Mouse (Mus musculus): Measurements from ENCODE around the gene Lclat1. TPM values are rescaled to one million over a fixed set of nuclear protein-coding genes. Genes with fewer than 3 reads are reported as not detected.
"Not testable (repeated sequence)": the region's sequence is repeated elsewhere in the genome, so short reads cannot be mapped to it uniquely, and the experiment has no call there.

Gene Lclat1
- polyA plus RNA-seq, 1 experiment from 2014 or later: 17.0 TPM

GRCm38 (mm10) chr17:73251142-73251502 is 143.3 kb downstream of the Lclat1 start:
- no peaks in the 10 kb centered on the region for H3K9me3 ChIP-seq (replicated peaks)
- WGBS: 63% methylated on average over 8 of the region's 8 CpGs
- H3K4me2 ChIP-seq: no peak overlapping the region
- no peak overlapping the region for H3K27ac ChIP-seq
- no peaks in the 10 kb centered on the region for H3K36me3 ChIP-seq
- H3K4me1 ChIP-seq: peaks cover 9% of the 10 kb centered on the region
- H3K4me3 ChIP-seq (replicated peaks): no peak overlapping the region
- H3K9ac ChIP-seq: no peak overlapping the region
- ATAC-seq (replicated peaks; ENCODE audit: low FRiP score): 0 out of 2 replicates have a peak, but pooled peaks have one; percentile 46
- H3K27me3 ChIP-seq: no peaks in the 10 kb centered on the region

- no peak for ATAC-seq (replicated peaks; ENCODE audit: low FRiP score)
- Histone ChIP-seq H3K27ac (no peak overlapping the region), H3K9me3 (replicated peaks) (no peaks in the 10 kb centered on the region), H3K27me3 (no peaks in the 10 kb centered on the region), H3K9ac (no peak overlapping the region), H3K4me1 (peaks cover 9% of the 10 kb centered on the region), H3K36me3 (no peaks in the 10 kb centered on the region), H3K4me3 (replicated peaks) (no peak overlapping the region), H3K4me2 (no peak overlapping the region)
- 59% methylated on average over 11 of the region's 11 CpGs for WGBS
These were observed 144.2 kb downstream of the Lclat1 start for GRCm38 (mm10) chr17:73251812-73252608.

- H3K27ac ChIP-seq: no peak overlapping the region
- H3K4me1 ChIP-seq: peaks cover 14% of the 10 kb centered on the region
- no peaks in the 10 kb centered on the region for H3K27me3 ChIP-seq
- H3K4me3 ChIP-seq (replicated peaks): no peak overlapping the region
- H3K9me3 ChIP-seq (replicated peaks): no peaks in the 10 kb centered on the region
- H3K36me3 ChIP-seq: no peaks in the 10 kb centered on the region
- WGBS: 77% methylated on average over 10 of the region's 10 CpGs
- no peak overlapping the region for H3K9ac ChIP-seq
- no peak for ATAC-seq (replicated peaks; ENCODE audit: low FRiP score)
- H3K4me2 ChIP-seq: no peak overlapping the region
These were observed 145.6 kb downstream of the Lclat1 start for GRCm38 (mm10) chr17:73253291-73253969.

GRCm38 (mm10) chr17:73255801-73256200 is 148.0 kb downstream of the Lclat1 start:
- H3K9me3 ChIP-seq (replicated peaks): no peaks in the 10 kb centered on the region
- H3K27me3 ChIP-seq: no peaks in the 10 kb centered on the region
- H3K4me2 ChIP-seq: no peak overlapping the region
- no peaks in the 10 kb centered on the region for H3K36me3 ChIP-seq
- ATAC-seq (replicated peaks; ENCODE audit: low FRiP score): no peak
- no peak overlapping the region for H3K4me3 ChIP-seq (replicated peaks)
- no peak overlapping the region for H3K9ac ChIP-seq
- no peak overlapping the region for H3K27ac ChIP-seq
- H3K4me1 ChIP-seq: peaks cover 19% of the 10 kb centered on the region
- 93% methylated on average over 5 of the region's 5 CpGs for WGBS

- 10% methylated on average over 12 of the region's 12 CpGs for WGBS
- Histone ChIP-seq H3K4me1 (peaks cover 10% of the 10 kb centered on the region), H3K4me2 (peak overlapping the region; percentile 40), H3K27ac (no peak overlapping the region), H3K4me3 (replicated peaks) (no peak overlapping the region), H3K36me3 (no peaks in the 10 kb centered on the region), H3K9me3 (replicated peaks) (no peaks in the 10 kb centered on the region), H3K27me3 (no peaks in the 10 kb centered on the region), H3K9ac (no peak overlapping the region)
- peak; percentile 43; the same call in 1 of the 2 replicates for ATAC-seq (replicated peaks; ENCODE audit: low FRiP score)
These were observed 150.8 kb downstream of the Lclat1 start for GRCm38 (mm10) chr17:73258620-73259019.

DNA sequence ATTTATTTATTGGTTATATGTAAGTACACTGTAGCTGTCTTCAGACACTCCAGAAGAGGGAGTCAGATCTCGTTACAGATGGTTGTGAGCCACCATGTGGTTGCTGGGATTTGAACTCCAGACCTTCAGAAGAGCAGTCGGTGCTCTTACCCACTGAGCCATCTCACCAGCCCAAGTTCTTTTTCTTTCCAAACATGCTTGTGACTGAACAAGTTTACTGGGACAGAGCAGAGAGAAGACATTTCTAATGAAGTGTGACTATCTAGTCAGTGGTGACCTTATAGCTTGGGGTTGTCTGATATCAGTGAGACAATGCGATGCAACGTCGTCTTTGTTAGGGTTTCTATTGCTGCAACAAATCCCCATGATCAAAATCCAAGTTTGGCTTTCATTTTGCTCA is 151.5 kb downstream of the Lclat1 start:
- not testable (repeated sequence) for H3K27ac ChIP-seq; H3K4me3 ChIP-seq (replicated peaks); ATAC-seq (replicated peaks; ENCODE audit: low FRiP score); H3K36me3 ChIP-seq; H3K9me3 ChIP-seq (replicated peaks); H3K27me3 ChIP-seq; H3K4me2 ChIP-seq; H3K9ac ChIP-seq
- H3K4me1 ChIP-seq: peaks cover 10% of the 10 kb centered on the region
- 93% methylated on average over 5 of the region's 5 CpGs for WGBS

DNA sequence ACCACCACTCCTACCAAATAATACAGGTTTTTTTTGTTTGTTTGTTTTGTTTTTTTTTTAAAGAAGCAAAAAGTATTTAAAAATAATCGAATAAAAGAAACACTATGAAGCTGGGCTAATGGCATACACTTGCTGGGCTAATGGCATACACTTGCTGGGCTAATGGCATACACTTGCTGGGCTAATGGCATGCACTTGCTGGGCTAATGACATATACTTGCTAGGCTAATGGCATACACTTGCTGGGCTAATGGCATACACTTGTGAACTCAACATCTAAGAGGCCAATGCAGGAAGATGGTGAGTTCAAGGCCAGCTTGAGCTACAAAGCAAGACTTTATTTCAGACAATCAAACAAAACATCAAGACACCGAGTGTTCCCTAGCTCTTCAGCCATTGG is 154.8 kb downstream of the Lclat1 start:
- no peak overlapping the region for H3K27ac ChIP-seq
- ATAC-seq (replicated peaks; ENCODE audit: low FRiP score): no peak
- H3K9me3 ChIP-seq (replicated peaks): no peaks in the 10 kb centered on the region
- WGBS: 79% methylated on average over 2 of the region's 2 CpGs
- peaks cover 10% of the 10 kb centered on the region for H3K4me1 ChIP-seq
- no peaks in the 10 kb centered on the region for H3K36me3 ChIP-seq
- H3K4me2 ChIP-seq: no peak overlapping the region
- no peak overlapping the region for H3K9ac ChIP-seq
- no peak overlapping the region for H3K4me3 ChIP-seq (replicated peaks)
- H3K27me3 ChIP-seq: no peaks in the 10 kb centered on the region

DNA sequence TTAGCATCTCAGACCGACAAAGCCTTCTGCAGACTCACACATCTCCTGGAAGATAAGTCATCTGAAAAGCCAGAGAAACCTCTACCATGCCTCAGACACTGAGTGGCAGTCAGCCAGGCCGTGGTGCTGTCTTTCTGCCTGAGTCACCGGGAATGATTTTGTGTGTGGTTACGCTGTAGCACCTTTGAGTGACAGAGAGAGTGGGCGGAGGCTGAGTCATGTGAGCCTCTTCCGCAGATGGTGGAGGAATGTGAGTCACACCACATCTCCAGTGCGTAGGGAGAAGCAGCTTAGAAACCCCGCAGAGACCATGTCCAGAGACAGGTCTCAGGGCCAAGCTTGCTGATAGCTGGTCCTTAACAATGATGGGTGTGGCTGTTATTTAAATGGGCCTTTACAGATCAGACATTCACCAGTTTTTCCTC is 155.3 kb downstream of the Lclat1 start:
- no peak for ATAC-seq (replicated peaks; ENCODE audit: low FRiP score)
- Histone ChIP-seq H3K36me3 (no peaks in the 10 kb centered on the region), H3K9me3 (replicated peaks) (no peaks in the 10 kb centered on the region), H3K9ac (no peak overlapping the region), H3K27ac (no peak overlapping the region), H3K4me1 (peaks cover 9% of the 10 kb centered on the region), H3K4me3 (replicated peaks) (no peak overlapping the region), H3K27me3 (no peaks in the 10 kb centered on the region), H3K4me2 (no peak overlapping the region)
- 75% methylated on average over 8 of the region's 8 CpGs for WGBS

- Histone ChIP-seq H3K4me1 (peaks cover 11% of the 10 kb centered on the region), H3K4me2 (no peak overlapping the region), H3K27ac (no peak overlapping the region), H3K36me3 (no peaks in the 10 kb centered on the region), H3K4me3 (replicated peaks) (no peak overlapping the region), H3K9ac (no peak overlapping the region), H3K27me3 (0 out of 2 replicates have a peak, but pooled peaks cover 3% of the 10 kb centered on the region), H3K9me3 (replicated peaks) (no peaks in the 10 kb centered on the region)
- no peak for ATAC-seq (replicated peaks; ENCODE audit: low FRiP score)
- WGBS: 73% methylated on average over 15 of the region's 15 CpGs
These were observed 163.3 kb downstream of the Lclat1 start for GRCm38 (mm10) chr17:73270871-73271796.

DNA sequence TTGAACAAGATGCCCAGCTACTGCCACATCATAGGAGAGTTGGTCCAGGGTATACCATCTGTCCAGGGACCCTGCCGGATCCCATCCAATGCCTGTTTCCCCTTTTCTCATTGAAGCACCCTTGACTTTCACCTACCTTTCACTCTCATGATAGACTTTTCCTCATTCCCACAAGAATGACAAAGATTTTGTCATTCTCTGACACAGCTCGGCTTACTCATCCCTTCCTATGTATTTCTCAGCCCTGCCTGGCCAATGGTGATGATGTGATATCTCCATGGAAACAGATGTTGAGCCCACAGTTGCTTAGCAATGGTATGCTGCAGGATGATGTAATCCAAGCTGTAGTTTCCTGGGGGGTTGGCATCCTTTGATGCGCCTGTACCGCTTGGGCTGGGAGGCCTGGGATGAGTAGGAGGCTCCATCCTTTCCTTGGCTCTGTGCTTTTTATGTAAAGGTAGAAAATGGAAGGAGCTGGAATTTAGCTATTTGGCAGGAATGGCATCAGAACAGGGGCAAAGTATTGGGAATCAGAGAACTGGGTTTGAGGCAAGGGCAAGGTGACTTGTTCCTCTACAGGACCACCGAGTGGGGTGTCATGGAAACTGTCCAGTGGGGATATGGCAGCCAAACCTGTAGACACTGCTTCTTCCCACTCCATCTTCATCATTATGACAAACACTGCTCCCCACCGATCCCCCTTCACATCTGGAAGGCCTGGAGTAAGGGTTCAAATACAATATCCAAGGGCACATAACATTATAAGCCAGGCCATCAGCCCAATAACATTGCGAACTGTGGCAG is 164.2 kb downstream of the Lclat1 start:
- ATAC-seq (replicated peaks; ENCODE audit: low FRiP score): no peak
- H3K27me3 ChIP-seq: 0 out of 2 replicates have a peak, but pooled peaks cover 4% of the 10 kb centered on the region
- H3K27ac ChIP-seq: no peak overlapping the region
- no peak overlapping the region for H3K4me2 ChIP-seq
- WGBS: 89% methylated on average over 7 of the region's 7 CpGs
- no peak overlapping the region for H3K4me3 ChIP-seq (replicated peaks)
- H3K4me1 ChIP-seq: peaks cover 11% of the 10 kb centered on the region
- no peaks in the 10 kb centered on the region for H3K9me3 ChIP-seq (replicated peaks)
- no peak overlapping the region for H3K9ac ChIP-seq
- no peaks in the 10 kb centered on the region for H3K36me3 ChIP-seq

- Histone ChIP-seq H3K4me2 (no peak overlapping the region), H3K27me3 (0 out of 2 replicates have a peak, but pooled peaks cover 4% of the 10 kb centered on the region), H3K27ac (no peak overlapping the region), H3K9me3 (replicated peaks) (no peaks in the 10 kb centered on the region), H3K36me3 (no peaks in the 10 kb centered on the region), H3K4me1 (peaks cover 11% of the 10 kb centered on the region), H3K4me3 (replicated peaks) (no peak overlapping the region), H3K9ac (no peak overlapping the region)
- WGBS: 80% methylated on average over 7 of the region's 7 CpGs
- ATAC-seq (replicated peaks; ENCODE audit: low FRiP score): no peak
These were observed 166.0 kb downstream of the Lclat1 start for GRCm38 (mm10) chr17:73273809-73274208.
